Mouse (Mus musculus) embryo, embryonic 11 days (tissue): ENCODE results near the gene Ankrd27.

Source experiments
- DNase-seq: peaks from one replicate; pipeline ENCODE4 v3.0.0-alpha.2; 2015

Gene Ankrd27

GRCm38 (mm10) chr7:35584068-35584785 lies 1.8 kb upstream of the Ankrd27 start:
- DNase-seq, result no peak

- peak; percentile 68 for DNase-seq
Observed at GRCm38 (mm10) chr7:35584786-35585190, 1.3 kb upstream of the Ankrd27 start.

DNA sequence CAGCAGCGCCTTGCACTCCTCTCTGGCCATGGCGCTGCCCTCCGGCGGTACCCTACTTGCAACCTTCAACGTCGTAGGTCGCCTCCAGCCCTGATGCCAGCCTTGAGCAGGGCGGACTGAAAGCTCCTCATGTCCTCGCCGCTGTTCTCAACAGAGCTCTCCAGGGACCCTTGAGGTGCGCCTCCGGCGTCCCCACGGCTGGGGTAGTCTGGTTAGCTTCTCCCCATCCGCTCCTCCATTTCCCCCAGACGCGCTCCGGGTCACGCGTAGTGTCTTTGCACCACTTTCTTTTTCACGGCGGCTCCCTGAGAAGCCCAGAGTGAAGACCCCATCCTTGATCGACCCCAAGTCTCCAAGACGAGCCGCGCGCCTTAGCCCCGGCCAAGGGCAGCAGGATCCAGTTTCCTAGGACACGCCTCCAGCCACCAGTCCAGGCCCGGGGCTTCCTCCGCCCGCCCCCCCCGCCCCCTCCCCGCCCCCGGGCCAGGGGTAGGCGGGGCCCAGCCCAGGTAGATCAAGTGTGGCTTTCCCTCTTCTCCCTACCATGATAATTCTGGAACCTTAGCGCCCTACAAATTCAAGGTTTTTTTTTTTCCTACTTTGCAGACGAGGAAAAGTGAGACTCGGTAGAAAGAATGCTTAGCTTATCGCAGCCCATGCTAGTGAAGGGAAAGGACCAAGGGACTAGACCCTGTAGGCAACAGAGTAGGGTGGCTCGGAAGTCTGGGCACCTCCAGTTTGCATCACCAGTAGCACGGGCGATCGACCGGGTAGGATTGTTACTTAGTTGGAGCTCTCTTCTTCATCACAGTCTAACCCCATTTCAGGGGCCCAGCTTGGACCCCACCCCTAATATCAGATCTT lies 621 bp upstream of the Ankrd27 start, which contains the start of gene Rgs9bp:
Rgs9bp (minus strand) TSS at position 392 of the 864 bp plus-strand sequence.
- peak; percentile 87 for DNase-seq

- no peak for DNase-seq
Observed at GRCm38 (mm10) chr7:35586906-35587445, 932 bp downstream of the Ankrd27 start.

GRCm38 (mm10) chr7:35587728-35588127 lies 1.7 kb downstream of the Ankrd27 start:
- DNase-seq, result no peak

DNA sequence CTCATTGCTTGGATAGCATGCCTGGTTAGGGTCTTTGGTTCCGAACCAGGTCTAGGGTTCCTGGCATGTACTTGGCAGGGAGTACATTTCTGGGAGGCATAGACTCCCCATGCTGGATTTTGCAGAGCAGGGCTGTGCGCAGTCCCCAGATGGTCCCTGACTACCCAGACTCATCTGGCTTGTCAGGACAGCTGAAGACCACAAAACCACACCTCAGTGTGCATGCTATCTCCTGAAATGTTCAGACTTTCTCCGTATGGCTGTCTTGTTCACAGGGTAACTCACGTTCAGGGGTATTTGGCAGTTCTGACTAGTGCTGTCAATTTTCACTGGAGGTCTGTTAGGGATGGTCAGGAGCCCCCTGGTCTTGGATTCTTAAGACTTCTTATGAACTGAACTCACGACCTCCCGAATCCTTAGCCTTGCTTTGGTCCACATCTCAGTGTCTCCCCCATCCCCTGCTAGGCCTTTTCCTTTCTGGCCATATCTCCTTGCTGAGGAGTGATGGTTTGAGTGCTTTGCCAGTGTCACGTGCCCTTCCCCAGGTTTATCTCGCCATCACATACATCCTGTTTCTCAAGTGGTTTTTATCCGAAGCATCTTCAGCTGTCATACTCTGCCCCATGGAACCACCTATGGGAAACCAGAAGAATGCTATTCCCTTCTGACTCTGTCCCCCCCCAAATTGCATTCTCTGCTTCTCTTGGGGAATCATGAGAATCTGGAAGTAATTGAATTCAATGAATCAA lies 2.8 kb downstream of the Ankrd27 start:
- no peak for DNase-seq

DNA sequence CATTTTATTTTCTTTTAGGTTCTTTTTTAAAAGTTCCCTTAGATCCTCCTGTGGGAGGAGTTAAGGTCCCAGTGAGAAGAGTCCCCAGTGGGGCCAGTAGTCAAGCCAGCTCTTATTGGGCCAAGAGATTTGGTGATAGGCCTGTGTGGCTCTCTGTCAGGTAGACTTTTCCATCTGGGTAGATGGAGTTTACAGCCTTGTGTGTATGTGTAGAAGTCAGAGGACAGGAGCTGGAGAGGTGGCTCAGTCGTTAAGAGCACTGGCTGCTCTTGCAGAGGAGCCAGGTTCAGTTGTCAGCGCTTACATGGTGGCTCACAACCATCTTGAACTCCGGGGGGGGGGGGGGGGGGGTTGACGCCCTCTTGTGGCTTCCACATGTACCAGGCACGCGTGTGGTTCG lies 3.4 kb downstream of the Ankrd27 start:
- no peak for DNase-seq

DNA sequence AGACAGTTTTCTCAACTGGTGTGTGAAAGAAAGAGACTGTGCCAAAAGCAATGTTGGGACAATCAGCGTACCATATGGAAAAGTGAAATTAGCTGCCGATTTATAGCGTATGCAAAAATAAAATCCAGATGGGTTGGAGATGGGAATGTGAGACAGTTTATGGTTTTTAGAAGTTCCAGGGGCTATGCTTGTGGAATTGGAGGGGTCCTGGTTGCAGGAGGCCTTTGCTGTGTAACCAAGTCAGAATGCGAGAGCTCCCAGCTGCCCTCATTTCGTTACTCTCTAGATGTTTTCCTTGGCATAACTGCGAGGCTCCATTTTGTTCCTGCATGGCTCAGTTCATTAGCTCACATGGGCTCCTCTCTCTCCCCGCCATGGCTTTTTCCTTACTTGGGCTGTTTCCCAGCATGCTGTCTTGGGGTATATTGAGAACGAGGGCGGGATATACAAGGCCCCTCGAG lies 4.7 kb downstream of the Ankrd27 start:
- DNase-seq, result no peak

GRCm38 (mm10) chr7:35594311-35594710 lies 8.3 kb downstream of the Ankrd27 start:
- DNase-seq, result no peak

DNA sequence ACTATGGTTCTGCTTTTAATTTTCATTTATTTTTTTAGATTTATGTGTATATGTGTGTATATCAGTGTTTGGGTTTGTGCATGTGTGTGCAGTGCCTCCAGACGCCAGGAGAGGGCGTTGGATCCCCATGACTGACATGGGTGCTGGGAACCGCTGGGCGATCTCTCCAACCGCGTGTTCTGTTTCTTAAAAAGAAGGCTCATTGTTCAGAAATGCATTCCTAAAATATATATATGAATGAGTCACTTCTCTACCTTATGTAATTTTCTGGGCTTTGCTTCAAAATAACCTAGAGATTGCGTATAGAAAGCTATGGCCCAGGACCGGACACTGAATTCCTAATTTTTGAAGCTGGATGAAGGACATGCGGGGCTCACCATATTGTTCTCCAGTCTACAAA lies 13.4 kb downstream of the Ankrd27 start:
- DNase-seq, result no peak

- no peak for DNase-seq
Observed at GRCm38 (mm10) chr7:35600031-35600430, 14.0 kb downstream of the Ankrd27 start.

DNA sequence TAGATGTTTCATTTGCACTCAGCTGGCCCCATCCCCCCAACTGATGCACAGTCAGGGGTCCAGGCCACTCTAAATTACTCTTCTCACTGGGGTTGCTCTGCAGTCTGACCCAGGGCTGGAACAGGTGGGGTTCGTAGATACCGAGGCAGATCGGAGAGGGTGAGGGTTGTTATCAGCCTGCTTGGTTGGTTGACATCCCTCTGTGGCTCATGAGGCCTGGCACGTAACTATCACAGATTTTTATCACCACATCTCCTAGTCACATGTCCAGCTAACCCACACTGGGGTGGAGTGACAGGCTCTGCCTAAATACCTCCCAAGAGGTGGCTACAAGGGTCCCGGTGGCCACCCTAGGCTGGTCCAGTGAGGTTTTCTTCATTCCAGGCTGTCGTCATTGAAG lies 15.1 kb downstream of the Ankrd27 start:
- DNase-seq, result no peak

GRCm38 (mm10) chr7:35602766-35603165 lies 16.7 kb downstream of the Ankrd27 start:
- DNase-seq, result no peak

DNA sequence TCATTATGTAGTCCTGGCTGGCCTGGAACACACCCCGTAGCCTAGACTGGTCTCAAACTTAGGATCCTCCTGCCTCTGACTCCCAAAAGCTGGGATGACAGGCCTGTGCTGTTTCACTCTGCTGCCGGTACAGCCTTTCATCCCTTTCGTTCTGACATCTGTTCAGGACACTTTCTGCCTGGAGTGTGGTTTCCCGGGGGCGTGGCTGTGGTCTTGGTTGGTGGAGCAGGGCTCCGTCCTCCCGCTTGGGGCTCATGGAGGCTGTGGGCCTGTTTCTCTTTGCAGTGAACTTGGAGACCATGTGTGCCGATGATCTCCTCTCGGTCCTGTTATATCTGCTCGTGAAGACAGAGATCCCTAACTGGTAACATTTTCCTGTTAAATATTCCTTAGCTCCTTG lies 20.8 kb downstream of the Ankrd27 start:
- no peak for DNase-seq

DNA sequence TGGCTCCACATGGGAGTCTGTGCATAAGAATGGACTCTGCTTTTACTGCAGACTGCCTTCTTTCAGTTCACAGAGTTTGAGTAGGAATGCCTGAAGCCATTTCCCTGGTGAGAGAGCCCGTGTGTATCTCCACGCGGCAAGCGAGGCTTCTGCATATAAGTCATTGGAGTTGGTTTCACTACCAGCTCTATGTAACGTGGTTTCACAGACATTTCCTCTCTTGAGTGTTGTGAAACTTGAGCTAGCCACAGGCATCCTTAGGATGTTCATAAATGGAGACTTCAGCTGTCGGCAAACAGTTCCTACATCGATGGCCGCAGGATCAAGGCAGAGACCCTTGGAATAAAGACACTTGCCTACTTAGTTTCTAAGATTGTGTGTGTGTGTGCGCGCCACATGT lies 23.2 kb downstream of the Ankrd27 start:
- DNase-seq, result no peak

- DNase-seq, result no peak
Observed at GRCm38 (mm10) chr7:35617513-35617912, 31.5 kb downstream of the Ankrd27 start.

DNA sequence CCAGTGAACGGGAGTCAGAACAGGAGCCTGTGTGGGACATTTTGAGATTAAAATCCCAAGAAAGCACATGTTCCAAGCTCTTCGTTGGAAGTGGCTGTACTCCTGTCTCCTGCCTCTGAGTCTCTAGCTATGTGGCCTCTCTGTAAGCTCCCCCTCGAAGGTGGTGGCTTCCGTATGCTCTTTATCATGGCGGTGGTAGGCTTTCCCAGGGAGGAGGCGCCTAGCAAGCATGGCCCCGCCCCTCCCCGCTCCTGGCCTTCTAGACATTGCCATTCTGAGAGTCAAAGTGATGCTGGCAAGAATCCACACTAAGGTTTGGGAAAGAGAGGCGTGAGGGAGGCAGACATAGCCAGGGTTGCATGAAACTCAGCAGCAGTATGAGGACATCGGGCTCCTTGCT lies 36.6 kb downstream of the Ankrd27 start:
- DNase-seq, result no peak

DNA sequence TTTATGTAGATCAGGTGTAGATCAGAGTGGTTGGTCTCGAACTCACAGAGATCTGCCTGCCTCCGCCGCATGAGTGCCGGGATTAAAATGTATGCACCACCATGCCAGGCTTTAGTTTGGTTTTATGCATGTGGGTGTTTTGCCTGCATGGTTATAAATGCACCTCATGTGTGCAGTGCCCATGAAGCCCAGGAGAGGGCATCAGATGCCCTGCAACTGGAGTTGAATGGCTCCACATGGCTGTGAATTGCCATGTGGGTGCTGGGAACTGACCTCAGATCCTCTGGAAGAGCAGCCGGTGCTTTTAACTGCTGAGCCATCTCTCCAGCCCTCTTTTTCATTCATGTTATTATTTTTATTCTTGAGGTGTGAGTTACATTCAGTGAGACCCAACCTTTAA lies 40.0 kb downstream of the Ankrd27 start:
- no peak for DNase-seq

GRCm38 (mm10) chr7:35627371-35627770 lies 41.3 kb downstream of the Ankrd27 start:
- DNase-seq, result no peak

- DNase-seq, result peak; percentile 32
Observed at GRCm38 (mm10) chr7:35628496-35628895, 42.5 kb downstream of the Ankrd27 start.

GRCm38 (mm10) chr7:35636229-35636628 lies 50.2 kb downstream of the Ankrd27 start:
- DNase-seq, result peak; percentile 53

GRCm38 (mm10) chr7:35636874-35637273 lies 50.8 kb downstream of the Ankrd27 start:
- DNase-seq, result no peak

- DNase-seq, result no peak
Observed at GRCm38 (mm10) chr7:35640072-35640471, 54.0 kb downstream of the Ankrd27 start.
